Mouse (Mus musculus) ES-E14 (cell line): ENCODE data around the gene Kif19a.

Experiments used
- CHD2 ChIP-seq: IDR thresholded peaks from 2 replicates; pipeline ENCODE4 v1.6.1; 2014; ENCODE audit warnings: mild to moderate bottlenecking, low read depth, low read length, inconsistent platforms
- ZC3H11A ChIP-seq: IDR thresholded peaks from 2 replicates; pipeline ENCODE4 v1.6.1; 2012; ENCODE audit warnings: low read depth, mild to moderate bottlenecking, inconsistent platforms, low read length, borderline replicate concordance

GRCm38 (mm10) chr11:114727826-114728186 is 37.4 kb upstream of the Kif19a start:
- TF ChIP-seq CHD2, result no peak
- TF ChIP-seq ZC3H11A, result no peak
